Mouse (Mus musculus): ENCODE data around the gene Vmn2r24. TPM values are rescaled to one million over a fixed set of nuclear protein-coding genes. Genes with fewer than 3 reads are reported as not detected.
"Not testable (repeated sequence)": the region's sequence is repeated elsewhere in the genome, so short reads cannot be mapped to it uniquely, and the experiment has no call there.

Vmn2r24 gene
- polyA plus RNA-seq (2015; fragmentation: Nextera tagmentation; extraction: Ambion mirVana), result not detected in 2 replicates

DNA sequence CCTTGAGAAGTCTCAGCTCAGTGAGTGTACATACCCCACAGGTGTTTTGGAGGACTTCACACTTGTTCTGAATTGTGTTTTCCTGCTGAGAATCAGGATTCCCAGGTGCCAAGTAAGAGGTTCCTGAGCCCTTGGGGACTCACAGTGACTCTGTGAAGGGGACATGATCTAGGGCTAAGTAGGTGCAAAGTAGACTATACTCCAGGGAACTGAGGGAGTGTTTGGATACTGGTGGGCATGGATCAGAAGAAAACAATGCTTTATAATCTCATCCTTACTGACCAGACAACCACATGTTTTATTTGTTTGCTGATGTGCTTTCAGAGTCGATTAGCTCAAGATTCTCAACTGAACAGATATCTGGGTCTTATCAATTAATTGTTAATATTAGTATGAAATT lies at the start of gene Vmn2r24:
Vmn2r24 (plus strand) TSS at position 301 of the 400 bp plus-strand sequence.
- Histone ChIP-seq H3K27me3 (no peaks in the 10 kb centered on the region), H3K4me2 (no peak within 1 kb of the TSS), H3K4me3 (replicated peaks) (no peak within 1 kb of the TSS), H3K4me1 (no peaks in the 10 kb centered on the region), H3K9ac (no peak within 1 kb of the TSS), H3K9me3 (replicated peaks) (no peaks in the 10 kb centered on the region), H3K27ac (no peak within 1 kb of the TSS), H3K36me3 (no peaks in the 10 kb centered on the region)
- WGBS, result 85% methylated on average over 1 of the region's 1 CpGs
- ATAC-seq (replicated peaks; ENCODE audit: low FRiP score), result no peak

DNA sequence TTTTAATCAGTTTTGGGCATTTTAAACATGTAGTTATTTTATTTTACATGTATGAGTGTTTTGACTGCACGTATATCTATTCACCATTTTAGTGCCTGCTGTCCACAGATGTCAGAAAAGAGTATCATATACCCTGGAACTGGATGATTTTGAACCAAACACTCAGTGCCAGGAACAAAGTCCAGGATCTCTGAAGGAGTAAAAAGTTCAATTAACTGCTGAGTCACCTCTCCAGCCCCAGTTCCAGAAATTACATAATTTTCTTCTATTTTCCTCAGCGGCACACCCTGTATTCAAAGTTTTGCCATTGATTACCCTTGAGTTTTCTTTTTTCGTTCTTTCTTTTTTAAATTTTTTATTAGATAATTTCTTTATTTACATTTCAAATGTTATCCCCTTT lies 8.6 kb upstream of the Vmn2r24 start:
- WGBS, result 92% methylated on average over 3 of the region's 3 CpGs
- H3K9me3 ChIP-seq (replicated peaks), result no peaks in the 10 kb centered on the region
- H3K9ac ChIP-seq, result no peak overlapping the region
- no peak overlapping the region for H3K4me2 ChIP-seq
- H3K27me3 ChIP-seq, result no peaks in the 10 kb centered on the region
- H3K4me1 ChIP-seq, result no peaks in the 10 kb centered on the region
- ATAC-seq (replicated peaks; ENCODE audit: low FRiP score), result no peak
- H3K4me3 ChIP-seq (replicated peaks), result no peak overlapping the region
- no peak overlapping the region for H3K27ac ChIP-seq
- no peaks in the 10 kb centered on the region for H3K36me3 ChIP-seq

DNA sequence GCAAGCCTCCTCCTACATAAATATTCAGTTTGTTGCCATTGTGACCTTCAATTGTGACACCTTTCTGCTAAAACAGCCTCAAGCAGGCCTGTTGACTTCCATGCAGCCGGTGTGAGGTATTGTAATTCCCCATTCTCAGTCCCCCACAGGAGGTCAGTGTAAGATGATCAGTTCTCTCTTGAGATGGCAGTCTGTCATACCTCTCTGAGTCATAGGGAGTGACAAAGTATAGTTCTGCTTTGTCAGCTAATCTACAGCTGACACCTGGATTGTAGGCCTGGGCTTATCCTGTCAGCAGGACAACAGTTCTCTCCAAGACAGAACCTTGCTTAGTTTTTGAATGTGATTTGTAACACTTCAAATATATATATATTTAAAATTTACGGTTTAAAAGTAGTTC lies 6.2 kb downstream of the Vmn2r24 start:
- WGBS, result 65% methylated on average over 2 of the region's 2 CpGs
- Histone ChIP-seq H3K9ac (no peak overlapping the region), H3K4me3 (replicated peaks) (no peak overlapping the region), H3K4me2 (no peak overlapping the region), H3K27ac (no peak overlapping the region), H3K4me1 (no peaks in the 10 kb centered on the region), H3K36me3 (no peaks in the 10 kb centered on the region), H3K27me3 (no peaks in the 10 kb centered on the region), H3K9me3 (replicated peaks) (no peaks in the 10 kb centered on the region)
- no peak for ATAC-seq (replicated peaks; ENCODE audit: low FRiP score)

DNA sequence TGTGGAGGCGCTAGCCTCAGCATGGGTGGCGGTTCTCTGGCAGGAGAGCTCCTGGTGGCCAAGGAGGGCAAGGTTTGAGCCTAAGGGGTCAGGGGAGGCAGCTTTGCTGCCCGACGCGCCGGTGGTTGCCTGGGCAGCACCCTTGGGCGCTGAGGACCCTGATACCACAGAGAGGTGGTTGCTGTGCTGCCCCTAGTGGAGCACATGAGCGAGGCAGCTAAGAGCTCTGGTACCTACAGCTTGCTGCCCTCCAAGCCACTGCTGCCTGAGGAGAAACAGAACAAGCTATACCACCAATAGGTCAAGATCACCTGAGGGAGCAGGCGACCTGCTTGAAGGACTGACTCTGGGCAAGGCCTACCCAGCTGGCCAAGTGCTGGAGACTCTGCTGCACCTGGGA lies 15.1 kb downstream of the Vmn2r24 start:
- WGBS, result 46% methylated on average over 9 of the region's 9 CpGs
- no peak for ATAC-seq (replicated peaks; ENCODE audit: low FRiP score)
- Histone ChIP-seq H3K4me3 (replicated peaks) (no peak overlapping the region), H3K4me1 (no peaks in the 10 kb centered on the region), H3K36me3 (no peaks in the 10 kb centered on the region), H3K27ac (no peak overlapping the region), H3K4me2 (no peak overlapping the region), H3K27me3 (no peaks in the 10 kb centered on the region), H3K9me3 (replicated peaks) (no peaks in the 10 kb centered on the region), H3K9ac (no peak overlapping the region)

DNA sequence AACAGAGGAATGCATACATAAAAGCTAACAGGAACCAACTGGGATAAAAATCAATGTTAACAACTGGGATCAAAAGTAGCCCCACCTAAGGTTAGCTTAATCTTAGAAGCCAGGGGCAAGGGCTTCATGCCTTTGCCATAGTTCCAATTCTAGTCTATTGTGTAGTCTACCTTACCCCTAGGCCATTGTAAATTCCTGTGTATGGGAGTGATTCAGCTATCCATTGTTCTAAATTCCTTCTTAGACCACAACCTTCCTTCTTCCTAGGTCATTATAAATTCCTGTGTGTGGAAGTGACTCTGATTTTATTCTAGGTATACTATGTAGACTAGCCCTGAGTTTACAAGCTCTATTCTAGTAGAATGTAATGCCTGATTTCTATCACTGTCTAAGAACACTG lies 31.6 kb downstream of the Vmn2r24 start:
- ATAC-seq (replicated peaks; ENCODE audit: low FRiP score); H3K4me3 ChIP-seq (replicated peaks); H3K27ac ChIP-seq; H3K4me2 ChIP-seq; H3K4me1 ChIP-seq; H3K36me3 ChIP-seq; H3K9ac ChIP-seq; H3K27me3 ChIP-seq; H3K9me3 ChIP-seq (replicated peaks): not testable (repeated sequence)

DNA sequence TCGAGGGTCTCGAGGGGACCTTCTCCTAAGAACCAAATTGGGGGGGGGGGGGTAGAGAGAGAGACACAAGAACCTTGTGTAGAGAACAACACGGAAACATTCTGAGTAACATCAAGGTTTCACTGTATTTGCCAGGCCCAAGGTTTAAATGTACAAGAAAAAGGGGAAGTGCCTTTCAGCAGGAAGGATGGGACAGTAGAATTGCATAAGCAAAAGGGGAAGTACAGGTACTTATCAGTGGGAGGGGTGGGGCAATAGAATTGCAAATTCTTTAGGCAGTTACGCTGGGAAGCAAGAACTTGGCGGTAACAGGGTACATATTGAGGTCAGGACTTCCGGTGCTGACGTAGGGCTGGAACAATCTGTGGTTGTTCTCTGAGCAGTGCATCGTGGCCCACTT lies 41.3 kb downstream of the Vmn2r24 start:
- 80% methylated on average over 8 of the region's 8 CpGs for whole genome bisulfite sequencing
- no peaks in the 10 kb centered on the region; the same call in 1 of the 2 replicates for H3K9me3 ChIP-seq (replicated peaks)
- no peak overlapping the region for H3K4me3 ChIP-seq (replicated peaks)
- no peaks in the 10 kb centered on the region for H3K4me1 ChIP-seq
- no peaks in the 10 kb centered on the region for H3K36me3 ChIP-seq
- no peak overlapping the region for H3K9ac ChIP-seq
- ATAC-seq (replicated peaks; ENCODE audit: low FRiP score), result no peak
- no peak overlapping the region for H3K4me2 ChIP-seq
- H3K27ac ChIP-seq, result no peak overlapping the region
- no peaks in the 10 kb centered on the region for H3K27me3 ChIP-seq

DNA sequence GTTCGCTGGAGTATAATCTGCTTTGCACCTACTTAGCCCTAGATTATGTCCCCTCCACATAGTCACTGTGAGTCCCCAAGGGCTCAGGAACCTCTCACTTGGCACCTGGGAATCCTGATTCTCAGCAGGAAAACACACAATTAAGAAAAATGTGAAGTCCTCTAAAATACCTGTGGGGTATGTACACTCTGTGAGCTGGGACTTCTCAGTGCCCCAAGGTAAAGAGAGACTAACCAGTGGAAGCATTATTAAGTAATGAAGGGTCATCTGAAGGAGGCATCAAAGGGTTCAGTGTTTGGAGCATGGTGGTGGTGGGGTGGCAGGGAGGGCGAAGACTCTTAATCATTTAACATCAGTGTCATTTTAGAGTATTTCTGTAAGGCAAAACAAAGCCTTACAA lies 74.7 kb downstream of the Vmn2r24 start, which contains the start of gene Vmn2r25:
Vmn2r25 (minus strand) TSS at position 101 of the 400 bp plus-strand sequence.
- not testable (repeated sequence) for ATAC-seq (replicated peaks; ENCODE audit: low FRiP score)

More for the DNA sequence above, 74.7 kb downstream of the Vmn2r24 start, which contains the start of gene Vmn2r25:
- not testable (repeated sequence) for H3K27ac ChIP-seq; H3K4me2 ChIP-seq; H3K9ac ChIP-seq; H3K36me3 ChIP-seq; H3K4me3 ChIP-seq (replicated peaks); H3K27me3 ChIP-seq; H3K4me1 ChIP-seq; H3K9me3 ChIP-seq (replicated peaks)
- 84% methylated on average over 2 of the region's 2 CpGs for WGBS

Other genes starting within 250 kb of the Vmn2r24 start
- gene Vmn2r21, start 245.5 kb upstream of the Vmn2r24 start, polyA plus RNA-seq (2015; fragmentation: Nextera tagmentation; extraction: Ambion mirVana), result not detected in 2 replicates
- not detected in 2 replicates for gene Vmn2r22, start 128.2 kb upstream of the Vmn2r24 start, polyA plus RNA-seq (2015; fragmentation: Nextera tagmentation; extraction: Ambion mirVana)
- gene Vmn2r23, start 76.2 kb upstream of the Vmn2r24 start, polyA plus RNA-seq (2015; fragmentation: Nextera tagmentation; extraction: Ambion mirVana), result not detected in 2 replicates
- not detected in 2 replicates for gene Vmn2r25, start 74.6 kb downstream of the Vmn2r24 start, polyA plus RNA-seq (2015; fragmentation: Nextera tagmentation; extraction: Ambion mirVana)
- gene Vmn2r26, start 245.7 kb downstream of the Vmn2r24 start, polyA plus RNA-seq (2015; fragmentation: Nextera tagmentation; extraction: Ambion mirVana), result not detected in 2 replicates

Measured in kidney, embryonic 15.5 days (tissue).